Mouse (Mus musculus) C2C12 (cell line): Measurements from ENCODE around the gene Tecpr2.

Experiments
- CTCF ChIP-seq: IDR thresholded peaks from one replicate; pipeline ENCODE4 v1.5.1; 2011; ENCODE audit not compliant: control insufficient read depth, insufficient read depth, insufficient read length
- FOSL1 ChIP-seq: IDR thresholded peaks from one replicate; pipeline ENCODE4 v1.8.0; 2011; ENCODE audit warnings: mild to moderate bottlenecking, low read length; ENCODE audit not compliant: poor library complexity, insufficient read depth, severe bottlenecking
- MAX ChIP-seq: IDR thresholded peaks from one replicate; pipeline ENCODE4 v1.6.1; 2011; ENCODE audit warnings: mild to moderate bottlenecking, control low read depth
- MYOD1 ChIP-seq: IDR thresholded peaks from one replicate; pipeline ENCODE4 v1.6.1; 2011; ENCODE audit warnings: low read depth; ENCODE audit not compliant: control insufficient read depth, insufficient read length
- USF1 ChIP-seq: IDR thresholded peaks from one replicate; pipeline ENCODE4 v1.6.1; 2011; ENCODE audit warnings: low read depth, mild to moderate bottlenecking, control low read depth, moderate library complexity

- no peak for TF ChIP-seq MAX
- no peak for TF ChIP-seq USF1
- no peak for TF ChIP-seq MYOD1
- TF ChIP-seq CTCF = no peak
- TF ChIP-seq FOSL1 = no peak
Observed at GRCm38 (mm10) chr12:110973829-110974228, 84.8 kb downstream of the Tecpr2 start.
